In genomic region chr1:151718575-151718974, GRCm38 (mm10) we compare ENCODE assay signal across 9 mouse cellular contexts.
"Had no signal": no experiment of that assay in that cellular context is flagged by ENCODE, and none has a peak within 500 bp of the region (broad histone marks: within the 10 kb centered on the region; RNA-seq: fewer than 3 reads in every experiment).

No protein-coding gene starts in this region.

- ATAC-seq: intestine, postnatal 0 days; liver, embryonic 12.5 days; midbrain, embryonic 16.5 days had no signal

- DNase-seq: kidney, postnatal 36 days; lung, embryonic 14.5 days; lung, postnatal 14 days; right cerebral cortex, postnatal 14 days; thymus, adult 2 months; thymus, postnatal 36 days had no signal
